Mouse (Mus musculus): ENCODE results near the gene Hrnr. TPM values are rescaled to one million over a fixed set of nuclear protein-coding genes. Genes with fewer than 3 reads are reported as not detected.

Gene Hrnr
- not detected in 2 replicates for total RNA-seq (2014; rRNA removed)
- polyA plus RNA-seq (2012; rRNA removed), result not detected in 2 replicates

DNA sequence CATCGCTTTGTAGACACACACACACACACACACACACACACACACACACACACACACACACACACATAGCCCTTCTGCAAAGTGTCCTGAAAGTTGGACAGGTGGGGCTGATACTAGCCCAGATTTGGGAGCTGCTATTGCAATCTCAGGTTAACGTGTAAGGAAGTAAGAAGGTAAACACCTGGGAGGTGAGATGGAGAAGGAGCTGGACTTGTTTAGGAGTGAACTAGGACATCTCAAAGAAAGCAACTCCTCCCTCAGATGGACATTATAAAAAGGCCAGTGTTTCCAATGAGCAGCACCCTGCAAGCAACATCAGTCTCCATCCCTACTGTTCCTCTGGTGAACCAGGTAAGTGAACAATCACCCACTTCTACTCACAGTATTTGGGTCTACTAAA is at the start of gene Hrnr:
Hrnr (plus strand) TSS at position 301 of the 400 bp plus-strand sequence.
- Histone ChIP-seq H3K4me1 (ENCODE audit: control insufficient read depth, insufficient read depth, low read length) (no peaks in the 10 kb centered on the region), H3K9ac (ENCODE audit: low read depth, low read length) (no peak within 1 kb of the TSS), H3K27ac (replicated peaks; ENCODE audit: insufficient read depth, low read depth, low read length) (no peak within 1 kb of the TSS), H3K36me3 (ENCODE audit: control insufficient read depth, insufficient read depth, low read length) (no peaks in the 10 kb centered on the region), H3K27me3 (ENCODE audit: control insufficient read depth, insufficient read depth, low read length) (no peaks in the 10 kb centered on the region), H3K79me2 (ENCODE audit: control insufficient read depth, insufficient read depth, low read length) (no peaks in the 10 kb centered on the region), H3K4me3 (ENCODE audit: insufficient read depth, low read depth, low read length) (no peak within 1 kb of the TSS)
- no peak for DNase-seq (ENCODE audit: extremely low read depth, low read depth, low spot score)
- TF ChIP-seq POLR2A (IDR thresholded peaks at IDR 0.05; ENCODE audit: extremely low read depth, insufficient read depth, low read length) (no peak), CTCF (IDR thresholded peaks at IDR 0.05; ENCODE audit: low read depth, low read length) (no peak)
- 67% methylated on average over 2 of the region's 2 CpGs for WGBS

DNA sequence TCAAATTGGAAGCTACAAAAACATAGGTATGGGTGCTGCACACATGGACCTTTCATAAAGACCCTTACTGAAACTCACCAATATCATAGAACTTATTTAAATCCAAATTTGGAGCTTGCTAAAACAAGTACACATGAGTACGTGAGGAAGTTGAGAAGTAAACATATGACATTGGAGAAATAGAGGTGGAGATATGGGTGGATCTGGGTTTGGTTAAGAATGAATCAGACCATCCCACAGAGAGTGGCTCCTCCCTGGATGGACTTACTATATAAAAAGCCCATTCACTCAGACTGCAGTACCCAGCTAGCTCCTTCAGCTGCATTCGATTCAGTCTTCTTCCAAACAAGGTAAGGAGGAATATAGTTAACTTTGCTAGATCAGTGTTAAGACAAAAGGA is 46.3 kb upstream of the Hrnr start, which contains the start of gene Flg:
Flg (plus strand) TSS at position 301 of the 400 bp plus-strand sequence.
- 85% methylated on average over 2 of the region's 2 CpGs for WGBS
- H3K4me1 ChIP-seq (ENCODE audit: control insufficient read depth, insufficient read depth, low read length), result no peaks in the 10 kb centered on the region
- no peak within 1 kb of the TSS for H3K4me3 ChIP-seq (ENCODE audit: insufficient read depth, low read depth, low read length)
- no peaks in the 10 kb centered on the region for H3K36me3 ChIP-seq (ENCODE audit: control insufficient read depth, insufficient read depth, low read length)
- no peaks in the 10 kb centered on the region for H3K27me3 ChIP-seq (ENCODE audit: control insufficient read depth, insufficient read depth, low read length)
- no peak for TF ChIP-seq POLR2A (IDR thresholded peaks at IDR 0.05; ENCODE audit: extremely low read depth, insufficient read depth, low read length)
- TF ChIP-seq CTCF (IDR thresholded peaks at IDR 0.05; ENCODE audit: low read depth, low read length), result no peak
- DNase-seq (ENCODE audit: extremely low read depth, low read depth, low spot score), result no peak
- H3K27ac ChIP-seq (replicated peaks; ENCODE audit: insufficient read depth, low read depth, low read length), result no peak within 1 kb of the TSS
- H3K79me2 ChIP-seq (ENCODE audit: control insufficient read depth, insufficient read depth, low read length), result no peaks in the 10 kb centered on the region
- no peak within 1 kb of the TSS for H3K9ac ChIP-seq (ENCODE audit: low read depth, low read length)

DNA sequence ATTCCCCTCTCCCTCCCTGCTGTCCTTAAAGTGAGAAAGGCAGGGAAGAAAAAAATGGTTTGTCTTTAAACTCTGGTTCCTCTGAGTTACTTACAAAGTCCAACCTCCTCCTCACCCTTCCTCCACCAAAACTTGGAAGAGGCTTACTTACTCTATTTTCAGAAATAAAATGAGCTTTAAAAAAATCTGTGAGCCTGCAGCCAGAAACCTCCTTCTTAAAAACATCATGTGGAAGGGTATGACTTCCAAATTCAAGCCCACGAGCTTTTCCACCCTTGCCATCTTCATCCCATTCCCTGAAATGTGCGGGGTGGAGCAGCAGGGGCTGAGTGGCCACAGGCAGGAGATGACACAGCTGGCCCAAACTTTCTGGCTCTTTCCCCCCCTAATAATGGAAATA is 22.0 kb upstream of the Hrnr start:
- 77% methylated on average over 2 of the region's 2 CpGs for WGBS
- Histone ChIP-seq H3K4me3 (ENCODE audit: insufficient read depth, low read depth, low read length) (no peak overlapping the region), H3K9ac (ENCODE audit: low read depth, low read length) (no peak overlapping the region), H3K79me2 (ENCODE audit: control insufficient read depth, insufficient read depth, low read length) (no peaks in the 10 kb centered on the region), H3K27ac (replicated peaks; ENCODE audit: insufficient read depth, low read depth, low read length) (no peak overlapping the region), H3K4me1 (ENCODE audit: control insufficient read depth, insufficient read depth, low read length) (no peaks in the 10 kb centered on the region), H3K27me3 (ENCODE audit: control insufficient read depth, insufficient read depth, low read length) (no peaks in the 10 kb centered on the region; the same call in 1 of the 2 replicates), H3K36me3 (ENCODE audit: control insufficient read depth, insufficient read depth, low read length) (no peaks in the 10 kb centered on the region)
- no peak for DNase-seq (ENCODE audit: extremely low read depth, low read depth, low spot score)
- TF ChIP-seq CTCF (IDR thresholded peaks at IDR 0.05; ENCODE audit: low read depth, low read length) (no peak), POLR2A (IDR thresholded peaks at IDR 0.05; ENCODE audit: extremely low read depth, insufficient read depth, low read length) (no peak)

DNA sequence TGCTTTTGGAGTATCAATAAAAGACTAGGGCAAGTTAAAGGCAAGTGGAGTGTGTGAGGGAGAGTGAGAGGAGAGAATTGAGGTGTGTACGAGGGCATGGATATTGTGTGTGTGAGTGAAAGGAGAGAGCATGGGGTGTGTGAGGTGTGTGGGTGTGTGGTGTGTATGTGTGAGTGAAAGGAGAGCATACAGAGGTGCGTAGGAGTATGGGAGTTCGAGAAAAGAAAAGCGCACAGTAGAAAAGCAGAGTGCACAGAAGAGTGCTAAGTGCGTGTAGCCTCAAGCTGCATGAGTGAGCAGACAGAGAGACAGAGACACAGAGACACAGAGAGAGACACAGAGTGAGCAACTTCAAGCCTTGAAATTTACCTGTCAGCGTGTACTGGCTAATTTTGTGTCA is 19.7 kb upstream of the Hrnr start:
- no peak for TF ChIP-seq CTCF (IDR thresholded peaks at IDR 0.05; ENCODE audit: low read depth, low read length)
- TF ChIP-seq POLR2A (IDR thresholded peaks at IDR 0.05; ENCODE audit: extremely low read depth, insufficient read depth, low read length), result no peak
- Histone ChIP-seq H3K4me1 (ENCODE audit: control insufficient read depth, insufficient read depth, low read length) (no peaks in the 10 kb centered on the region), H3K27me3 (ENCODE audit: control insufficient read depth, insufficient read depth, low read length) (no peaks in the 10 kb centered on the region; the same call in 1 of the 2 replicates), H3K27ac (replicated peaks; ENCODE audit: insufficient read depth, low read depth, low read length) (no peak overlapping the region), H3K36me3 (ENCODE audit: control insufficient read depth, insufficient read depth, low read length) (no peaks in the 10 kb centered on the region), H3K4me3 (ENCODE audit: insufficient read depth, low read depth, low read length) (no peak overlapping the region), H3K9ac (ENCODE audit: low read depth, low read length) (no peak overlapping the region), H3K79me2 (ENCODE audit: control insufficient read depth, insufficient read depth, low read length) (no peaks in the 10 kb centered on the region)
- WGBS, result 89% methylated on average over 6 of the region's 6 CpGs
- DNase-seq (ENCODE audit: extremely low read depth, low read depth, low spot score), result no peak

DNA sequence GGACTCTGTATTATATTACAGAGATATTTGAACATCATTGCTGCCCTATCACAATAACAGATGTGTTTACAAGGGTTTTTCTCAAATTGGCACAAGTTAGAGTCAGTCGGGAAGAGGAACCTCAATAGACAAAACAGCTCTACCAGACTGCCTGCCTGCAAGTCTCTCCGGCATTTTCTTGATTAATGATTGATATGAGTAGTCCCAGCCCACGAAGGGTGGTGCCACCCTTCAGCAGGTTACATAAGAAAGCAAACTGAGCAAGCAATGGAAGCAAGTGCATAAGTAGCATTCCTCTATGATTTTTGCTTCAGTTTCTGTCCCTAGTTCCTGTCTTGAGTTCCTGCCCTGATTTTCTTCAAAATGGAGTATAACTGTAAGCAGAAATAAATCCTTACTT is 17.7 kb upstream of the Hrnr start:
- Histone ChIP-seq H3K9ac (ENCODE audit: low read depth, low read length) (no peak overlapping the region), H3K4me1 (ENCODE audit: control insufficient read depth, insufficient read depth, low read length) (no peaks in the 10 kb centered on the region), H3K79me2 (ENCODE audit: control insufficient read depth, insufficient read depth, low read length) (no peaks in the 10 kb centered on the region), H3K36me3 (ENCODE audit: control insufficient read depth, insufficient read depth, low read length) (no peaks in the 10 kb centered on the region), H3K27me3 (ENCODE audit: control insufficient read depth, insufficient read depth, low read length) (no peaks in the 10 kb centered on the region; the same call in 1 of the 2 replicates), H3K27ac (replicated peaks; ENCODE audit: insufficient read depth, low read depth, low read length) (no peak overlapping the region), H3K4me3 (ENCODE audit: insufficient read depth, low read depth, low read length) (no peak overlapping the region)
- peak; percentile 29 for DNase-seq (ENCODE audit: extremely low read depth, low read depth, low spot score)
- 34% methylated on average over 3 of the region's 3 CpGs for WGBS
- no peak for TF ChIP-seq POLR2A (IDR thresholded peaks at IDR 0.05; ENCODE audit: extremely low read depth, insufficient read depth, low read length)
- TF ChIP-seq CTCF (IDR thresholded peaks at IDR 0.05; ENCODE audit: low read depth, low read length), result no peak

DNA sequence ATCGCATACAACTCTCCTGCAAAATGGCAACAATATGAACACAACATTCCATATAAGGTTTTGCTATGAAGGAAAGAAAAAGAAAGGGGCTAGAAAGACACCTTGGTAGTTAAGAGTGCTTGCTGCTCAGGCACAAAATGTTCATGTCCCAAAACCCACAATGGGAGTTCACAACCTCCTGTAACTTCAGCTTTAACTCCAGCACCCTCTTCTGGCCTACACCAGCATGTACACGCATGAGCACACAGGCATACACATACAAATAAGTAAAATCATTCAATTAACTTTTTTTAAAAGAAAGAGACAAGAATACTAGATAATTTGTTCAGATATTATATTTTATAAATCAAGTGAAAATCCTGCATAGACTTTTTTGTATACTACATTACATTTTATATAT is 13.4 kb upstream of the Hrnr start:
- Histone ChIP-seq H3K79me2 (ENCODE audit: control insufficient read depth, insufficient read depth, low read length) (no peaks in the 10 kb centered on the region), H3K4me1 (ENCODE audit: control insufficient read depth, insufficient read depth, low read length) (no peaks in the 10 kb centered on the region), H3K27ac (replicated peaks; ENCODE audit: insufficient read depth, low read depth, low read length) (no peak overlapping the region), H3K9ac (ENCODE audit: low read depth, low read length) (no peak overlapping the region), H3K36me3 (ENCODE audit: control insufficient read depth, insufficient read depth, low read length) (no peaks in the 10 kb centered on the region), H3K4me3 (ENCODE audit: insufficient read depth, low read depth, low read length) (no peak overlapping the region), H3K27me3 (ENCODE audit: control insufficient read depth, insufficient read depth, low read length) (no peaks in the 10 kb centered on the region)
- WGBS, result 88% methylated on average over 2 of the region's 2 CpGs
- peak; percentile 17 for DNase-seq (ENCODE audit: extremely low read depth, low read depth, low spot score)
- peak; percentile 8; the same call in 1 of the 2 replicates for TF ChIP-seq CTCF (IDR thresholded peaks at IDR 0.05; ENCODE audit: low read depth, low read length)
- no peak for TF ChIP-seq POLR2A (IDR thresholded peaks at IDR 0.05; ENCODE audit: extremely low read depth, insufficient read depth, low read length)
